Mouse (Mus musculus) layer of hippocampus, adult 9-11 months (tissue): ENCODE measurements around the gene Hspa12a.
A peak's percentile ranks its signal among the peaks of the same experiment; 100 is the strongest.

Experiments
- DNase-seq: peaks from one replicate; pipeline ENCODE4 v3.0.0; 2022

The Hspa12a gene

GRCm38 (mm10) chr19:58859357-58859756, 84.1 kb downstream of the Hspa12a start:
- no peak for DNase-seq

- no peak for DNase-seq
These were observed 87.2 kb downstream of the Hspa12a start for GRCm38 (mm10) chr19:58856129-58856855.

GRCm38 (mm10) chr19:58854899-58855298, 88.6 kb downstream of the Hspa12a start:
- DNase-seq, result no peak

- DNase-seq, result no peak
These were observed 90.3 kb downstream of the Hspa12a start for GRCm38 (mm10) chr19:58853036-58853735.

GRCm38 (mm10) chr19:58850719-58851466, 92.6 kb downstream of the Hspa12a start:
- DNase-seq, result no peak

- peak; percentile 62 for DNase-seq
These were observed 93.9 kb downstream of the Hspa12a start for GRCm38 (mm10) chr19:58849333-58850131.

GRCm38 (mm10) chr19:58843606-58844005, 99.8 kb downstream of the Hspa12a start:
- DNase-seq, result no peak

GRCm38 (mm10) chr19:58840721-58841271, 102.7 kb downstream of the Hspa12a start:
- DNase-seq, result no peak

GRCm38 (mm10) chr19:58839806-58840205, 103.6 kb downstream of the Hspa12a start:
- DNase-seq, result no peak

- DNase-seq, result no peak
These were observed 104.1 kb downstream of the Hspa12a start for GRCm38 (mm10) chr19:58839345-58839744.

- peak; percentile 63 for DNase-seq
These were observed 104.7 kb downstream of the Hspa12a start for GRCm38 (mm10) chr19:58838706-58839105.

- DNase-seq, result no peak
These were observed 109.7 kb downstream of the Hspa12a start for GRCm38 (mm10) chr19:58833639-58834180.

GRCm38 (mm10) chr19:58832988-58833387, 110.5 kb downstream of the Hspa12a start:
- DNase-seq, result no peak

GRCm38 (mm10) chr19:58831280-58831922, 112.1 kb downstream of the Hspa12a start:
- no peak for DNase-seq

- DNase-seq, result peak; percentile 73
These were observed 113.3 kb downstream of the Hspa12a start for GRCm38 (mm10) chr19:58830182-58830581.

GRCm38 (mm10) chr19:58829575-58829974, 113.9 kb downstream of the Hspa12a start:
- peak; percentile 93 for DNase-seq

- no peak for DNase-seq
These were observed 115.8 kb downstream of the Hspa12a start for GRCm38 (mm10) chr19:58827656-58828055.

- DNase-seq, result no peak
These were observed 119.1 kb downstream of the Hspa12a start for GRCm38 (mm10) chr19:58824316-58824715.

GRCm38 (mm10) chr19:58823301-58823700, 120.2 kb downstream of the Hspa12a start:
- DNase-seq, result no peak

GRCm38 (mm10) chr19:58822454-58823200, 120.8 kb downstream of the Hspa12a start:
- DNase-seq, result peak; percentile 91
